Mouse (Mus musculus): ENCODE data around the gene Aadacl3. TPM values are rescaled to one million over a fixed set of nuclear protein-coding genes. Genes with fewer than 3 reads are reported as not detected.

The Aadacl3 gene
- polyA plus RNA-seq (2015; fragmentation: Nextera tagmentation; extraction: Ambion mirVana), result not detected in 2 replicates

DNA sequence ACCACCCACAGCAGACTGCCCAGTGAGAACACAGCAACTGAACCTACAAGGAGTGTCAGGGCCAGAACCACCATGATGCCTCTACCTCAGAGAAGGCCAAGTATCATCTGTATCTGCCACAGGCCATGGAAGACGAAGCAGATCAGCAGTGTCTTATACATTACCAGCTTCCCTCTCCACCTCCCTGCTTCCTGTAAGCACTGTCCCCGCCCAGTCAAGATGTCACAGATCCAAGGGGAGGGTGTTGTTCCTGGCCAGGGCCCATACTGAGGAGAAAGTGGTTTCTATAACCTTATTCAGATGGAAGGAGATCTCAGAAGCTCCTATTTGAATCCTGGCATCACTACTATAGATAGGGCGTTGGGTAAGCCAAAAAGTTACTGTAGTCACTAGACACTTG is at the start of gene Aadacl3:
Gene Aadacl3 (minus strand): TSS at position 101 of the 400 bp plus-strand sequence.
- Histone ChIP-seq H3K27me3 (no peaks in the 10 kb centered on the region), H3K36me3 (no peaks in the 10 kb centered on the region), H3K4me2 (replicated peaks) (no peak within 1 kb of the TSS), H3K4me1 (no peaks in the 10 kb centered on the region), H3K4me3 (no peak within 1 kb of the TSS), H3K27ac (no peak within 1 kb of the TSS), H3K9ac (no peak within 1 kb of the TSS), H3K9me3 (0 out of 2 replicates have a peak, but pooled peaks cover 10% of the 10 kb centered on the region)
- 80% methylated on average over 3 of the region's 3 CpGs for WGBS
- ATAC-seq (ENCODE audit: low FRiP score, low read depth), result no peak

DNA sequence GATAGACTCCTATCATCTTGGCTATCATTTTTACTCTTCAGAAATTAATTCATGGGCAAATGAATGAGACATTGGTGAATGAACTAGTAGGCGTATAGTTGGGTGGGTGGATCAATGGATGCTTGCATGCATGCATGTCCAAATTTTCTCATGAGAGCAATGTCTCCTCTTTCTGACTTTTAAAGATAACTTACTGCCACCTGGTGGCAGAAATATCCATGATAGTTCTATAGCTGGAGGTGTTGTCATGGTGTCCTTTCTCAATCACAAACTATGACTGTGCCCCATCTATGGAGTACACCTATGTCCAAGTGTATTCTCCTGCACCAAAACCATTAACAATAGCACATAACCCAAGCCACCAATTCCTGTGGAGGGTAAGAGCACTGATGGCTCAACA is 43.0 kb upstream of the Aadacl3 start:
- H3K9ac ChIP-seq, result no peak overlapping the region
- no peak overlapping the region for H3K4me2 ChIP-seq (replicated peaks)
- WGBS, result 86% methylated on average over 1 of the region's 1 CpGs
- no peaks in the 10 kb centered on the region for H3K4me1 ChIP-seq
- no peaks in the 10 kb centered on the region for H3K27me3 ChIP-seq
- no peak for ATAC-seq (ENCODE audit: low FRiP score, low read depth)
- no peaks in the 10 kb centered on the region for H3K36me3 ChIP-seq
- H3K27ac ChIP-seq, result no peak overlapping the region
- no peak overlapping the region for H3K4me3 ChIP-seq
- no peaks in the 10 kb centered on the region for H3K9me3 ChIP-seq

DNA sequence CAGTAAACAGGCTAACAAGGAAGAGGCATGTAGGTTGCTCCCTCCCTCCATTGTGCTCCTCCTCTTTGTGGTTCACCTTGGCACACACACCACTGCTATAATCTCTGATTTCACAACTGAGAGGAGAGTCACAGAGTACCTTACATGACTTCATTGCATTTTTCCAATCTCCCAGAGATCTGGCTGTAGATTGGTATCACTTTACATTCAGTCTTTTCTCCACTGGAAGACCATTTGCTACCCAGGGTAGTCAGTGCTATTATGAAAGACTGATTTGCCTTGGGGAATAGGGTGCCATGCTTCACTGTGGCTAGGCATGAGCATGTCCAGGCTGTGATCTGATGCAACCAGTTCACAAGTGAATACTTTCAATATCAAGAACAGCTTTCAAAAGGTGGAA is 29.8 kb upstream of the Aadacl3 start:
- Histone ChIP-seq H3K9me3 (no peaks in the 10 kb centered on the region), H3K27ac (no peak overlapping the region), H3K4me3 (no peak overlapping the region), H3K27me3 (no peaks in the 10 kb centered on the region), H3K36me3 (no peaks in the 10 kb centered on the region), H3K4me2 (replicated peaks) (no peak overlapping the region), H3K9ac (no peak overlapping the region), H3K4me1 (no peaks in the 10 kb centered on the region)
- no peak for ATAC-seq (ENCODE audit: low FRiP score, low read depth)

DNA sequence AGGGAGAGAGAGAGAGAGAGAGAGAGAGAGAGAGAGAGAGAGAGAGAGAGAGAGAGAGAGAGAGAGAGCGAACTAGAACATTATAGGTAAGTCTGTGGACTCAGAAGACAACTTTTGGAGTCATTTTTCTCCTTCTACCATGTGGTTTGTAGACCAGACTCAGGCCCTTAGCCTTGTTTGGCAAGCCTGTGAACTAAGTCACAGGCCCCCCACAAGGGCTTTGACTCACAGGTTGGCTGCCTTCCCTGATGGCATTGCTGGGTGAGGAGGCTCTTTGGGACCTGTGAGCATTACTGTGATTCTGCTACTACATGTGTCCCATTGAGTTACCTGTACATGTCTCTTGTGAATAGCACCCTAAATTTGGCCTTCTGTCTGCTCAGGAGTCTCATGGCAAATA is 4.5 kb upstream of the Aadacl3 start:
- H3K4me3 ChIP-seq, result no peak overlapping the region

DNA sequence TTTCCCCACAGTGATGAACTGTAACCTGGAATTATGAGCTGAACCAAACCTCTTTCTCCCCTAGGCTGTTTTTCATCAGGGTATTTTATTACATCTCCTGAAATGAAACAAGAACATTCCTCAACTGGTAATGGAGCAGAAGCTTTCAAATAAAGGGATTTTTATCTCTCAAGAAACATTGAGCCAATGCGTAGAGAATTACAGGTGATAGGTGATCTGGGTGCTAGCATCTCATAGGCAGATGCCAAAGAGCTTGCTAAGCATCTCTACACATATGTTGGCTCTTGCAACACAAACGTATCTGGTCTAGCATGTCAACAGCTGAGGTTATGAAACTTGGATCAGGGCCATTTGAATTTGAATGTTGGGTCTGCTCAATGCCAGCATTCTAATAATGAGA is 1.6 kb upstream of the Aadacl3 start:
- Histone ChIP-seq H3K27ac (no peak overlapping the region), H3K9ac (no peak overlapping the region), H3K27me3 (no peaks in the 10 kb centered on the region), H3K4me3 (no peak overlapping the region), H3K9me3 (0 out of 2 replicates have a peak, but pooled peaks cover 10% of the 10 kb centered on the region), H3K36me3 (no peaks in the 10 kb centered on the region), H3K4me2 (replicated peaks) (no peak overlapping the region), H3K4me1 (no peaks in the 10 kb centered on the region)
- WGBS, result 74% methylated on average over 2 of the region's 2 CpGs
- no peak for ATAC-seq (ENCODE audit: low FRiP score, low read depth)

More for the DNA sequence above, 4.5 kb upstream of the Aadacl3 start:
- H3K27ac ChIP-seq, result no peak overlapping the region
- no peak overlapping the region for H3K4me2 ChIP-seq (replicated peaks)
- no peaks in the 10 kb centered on the region for H3K27me3 ChIP-seq
- no peak overlapping the region for H3K9ac ChIP-seq
- ATAC-seq (ENCODE audit: low FRiP score, low read depth), result no peak
- no peaks in the 10 kb centered on the region for H3K36me3 ChIP-seq
- H3K4me1 ChIP-seq, result no peaks in the 10 kb centered on the region
- 86% methylated on average over 1 of the region's 1 CpGs for WGBS
- H3K9me3 ChIP-seq, result 0 out of 2 replicates have a peak, but pooled peaks cover 7% of the 10 kb centered on the region

DNA sequence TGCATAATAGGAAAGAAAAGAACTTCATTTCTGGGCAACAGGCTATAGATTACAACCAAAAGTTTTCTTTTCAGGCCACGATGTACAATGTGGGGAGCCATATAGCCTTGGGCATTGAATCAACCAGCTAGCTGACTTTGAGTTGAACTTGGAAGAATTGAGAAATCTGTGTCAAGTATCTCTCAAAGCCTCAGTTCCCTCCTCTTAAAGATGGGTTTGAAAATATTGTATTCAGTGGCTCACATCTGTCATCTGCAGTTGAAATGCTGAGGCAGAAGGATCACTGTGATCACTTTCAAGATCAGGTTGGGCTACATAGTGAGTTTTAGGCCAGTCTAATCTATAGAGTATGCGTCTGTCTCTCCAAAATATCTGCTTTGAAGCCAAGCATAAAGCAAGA is 10.3 kb downstream of the Aadacl3 start, which contains the start of gene Gm9944:
Gene Gm9944 (minus strand): TSS at position 101 of the 400 bp plus-strand sequence.
- no peak within 1 kb of the TSS for H3K9ac ChIP-seq
- ATAC-seq (ENCODE audit: low FRiP score, low read depth), result no peak
- H3K4me3 ChIP-seq, result no peak within 1 kb of the TSS
- no peaks in the 10 kb centered on the region for H3K36me3 ChIP-seq
- H3K27me3 ChIP-seq, result no peaks in the 10 kb centered on the region
- no peaks in the 10 kb centered on the region for H3K9me3 ChIP-seq
- 82% methylated on average over 2 of the region's 2 CpGs for WGBS
- no peaks in the 10 kb centered on the region for H3K4me1 ChIP-seq
- no peak within 1 kb of the TSS for H3K4me2 ChIP-seq (replicated peaks)
- H3K27ac ChIP-seq, result no peak within 1 kb of the TSS

DNA sequence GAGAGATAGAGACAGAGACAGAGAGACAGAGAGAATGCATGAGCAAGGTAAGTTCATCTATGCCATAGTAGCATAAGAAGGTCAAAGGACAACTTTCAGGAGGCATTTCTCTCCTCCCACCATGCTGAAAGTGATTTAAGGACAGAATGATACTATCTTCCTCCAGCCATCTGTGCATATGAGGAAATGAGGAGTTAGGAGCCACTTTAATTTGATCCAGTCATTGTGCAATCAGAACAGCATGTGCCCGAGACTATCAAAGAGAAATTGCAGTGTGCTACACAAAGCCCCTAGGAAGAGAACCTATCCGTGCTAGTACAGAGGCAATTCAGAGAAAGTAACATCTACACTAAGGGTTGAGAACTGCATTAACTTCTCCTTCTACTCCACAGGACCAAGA is 15.0 kb downstream of the Aadacl3 start:
- no peaks in the 10 kb centered on the region for H3K4me1 ChIP-seq
- no peak overlapping the region for H3K4me2 ChIP-seq (replicated peaks)
- WGBS, result 52% methylated on average over 2 of the region's 2 CpGs
- ATAC-seq (ENCODE audit: low FRiP score, low read depth), result no peak
- H3K4me3 ChIP-seq, result no peak overlapping the region
- H3K9me3 ChIP-seq, result no peaks in the 10 kb centered on the region
- H3K27ac ChIP-seq, result no peak overlapping the region
- H3K27me3 ChIP-seq, result no peaks in the 10 kb centered on the region
- H3K36me3 ChIP-seq, result no peaks in the 10 kb centered on the region
- H3K9ac ChIP-seq, result no peak overlapping the region

DNA sequence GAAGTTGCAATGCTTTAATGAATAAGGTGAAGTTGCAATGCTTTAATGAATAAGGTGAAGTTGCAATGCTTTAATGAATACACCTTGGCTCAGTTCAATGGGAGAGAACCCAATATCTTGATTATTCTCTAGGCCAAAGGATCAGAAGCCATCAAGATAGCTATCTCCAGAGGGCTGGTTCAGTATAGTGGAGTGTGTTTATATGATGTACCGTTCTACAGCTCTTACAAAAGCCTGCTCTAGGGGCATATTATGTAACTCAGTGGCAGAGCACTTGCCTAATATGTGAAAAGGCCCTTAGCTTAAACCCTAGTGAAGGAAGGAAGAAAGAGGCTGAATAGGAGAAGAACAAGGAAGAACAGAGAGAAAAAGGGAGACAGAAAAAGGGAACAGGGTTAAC is 22.0 kb downstream of the Aadacl3 start:
- Histone ChIP-seq H3K36me3 (no peaks in the 10 kb centered on the region), H3K4me3 (no peak overlapping the region), H3K27ac (no peak overlapping the region), H3K9me3 (no peaks in the 10 kb centered on the region), H3K27me3 (no peaks in the 10 kb centered on the region), H3K4me2 (replicated peaks) (no peak overlapping the region), H3K9ac (no peak overlapping the region), H3K4me1 (no peaks in the 10 kb centered on the region)
- 81% methylated on average over 1 of the region's 1 CpGs for WGBS
- ATAC-seq (ENCODE audit: low FRiP score, low read depth), result no peak

DNA sequence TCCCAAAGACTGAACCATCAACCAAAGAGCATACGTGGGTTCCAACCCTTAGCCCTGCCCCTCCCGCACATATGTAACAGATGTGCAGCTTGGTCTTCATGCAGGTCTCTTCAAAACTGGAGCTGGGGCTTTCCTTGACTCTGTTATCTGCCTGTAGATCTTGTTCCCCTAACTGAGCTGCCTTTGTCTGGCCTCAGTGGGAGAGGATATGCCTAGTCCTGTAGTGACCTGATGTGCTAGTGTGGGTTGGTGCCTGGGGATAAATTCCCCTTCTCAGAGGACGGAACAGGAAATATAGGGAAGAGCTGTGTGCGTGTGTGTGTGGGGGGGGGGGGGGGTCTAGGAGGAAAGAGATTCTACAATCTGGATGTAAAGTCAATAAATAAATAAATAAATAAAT is 22.5 kb downstream of the Aadacl3 start:
- no peak for ATAC-seq (ENCODE audit: low FRiP score, low read depth)

DNA sequence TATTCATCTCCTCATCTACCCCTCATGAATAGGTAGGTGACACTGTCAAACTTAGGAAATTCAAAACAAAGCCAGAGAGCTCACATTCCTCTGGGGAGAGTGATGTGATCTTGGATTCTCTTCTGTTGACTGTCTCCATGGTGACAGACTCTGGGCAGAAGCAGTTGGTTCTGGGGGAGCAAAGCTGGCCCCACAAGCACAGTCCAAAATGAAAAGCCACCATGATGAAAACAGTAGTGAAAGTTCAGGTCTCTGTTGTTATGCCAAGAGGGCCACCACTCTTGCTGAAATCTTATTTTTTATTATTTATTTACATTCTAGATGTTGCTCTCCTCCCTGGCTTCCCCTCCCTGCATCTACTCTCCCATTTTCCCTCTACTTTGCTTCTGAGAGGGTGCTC is 24.9 kb downstream of the Aadacl3 start, which contains the start of gene 1700012P22Rik:
Gene 1700012P22Rik (minus strand): TSS at position 101 of the 400 bp plus-strand sequence.
- Histone ChIP-seq H3K9me3 (no peaks in the 10 kb centered on the region), H3K4me1 (no peaks in the 10 kb centered on the region), H3K27me3 (no peaks in the 10 kb centered on the region), H3K9ac (no peak within 1 kb of the TSS), H3K36me3 (no peaks in the 10 kb centered on the region), H3K4me3 (no peak within 1 kb of the TSS), H3K27ac (no peak within 1 kb of the TSS), H3K4me2 (replicated peaks) (no peak within 1 kb of the TSS)
- no peak for ATAC-seq (ENCODE audit: low FRiP score, low read depth)

More for the DNA sequence above, 22.5 kb downstream of the Aadacl3 start:
- Histone ChIP-seq H3K9me3 (no peaks in the 10 kb centered on the region), H3K4me1 (no peaks in the 10 kb centered on the region), H3K27me3 (no peaks in the 10 kb centered on the region), H3K4me3 (no peak overlapping the region), H3K9ac (no peak overlapping the region), H3K4me2 (replicated peaks) (no peak overlapping the region), H3K36me3 (no peaks in the 10 kb centered on the region), H3K27ac (no peak overlapping the region)
- 83% methylated on average over 4 of the region's 4 CpGs for WGBS

DNA sequence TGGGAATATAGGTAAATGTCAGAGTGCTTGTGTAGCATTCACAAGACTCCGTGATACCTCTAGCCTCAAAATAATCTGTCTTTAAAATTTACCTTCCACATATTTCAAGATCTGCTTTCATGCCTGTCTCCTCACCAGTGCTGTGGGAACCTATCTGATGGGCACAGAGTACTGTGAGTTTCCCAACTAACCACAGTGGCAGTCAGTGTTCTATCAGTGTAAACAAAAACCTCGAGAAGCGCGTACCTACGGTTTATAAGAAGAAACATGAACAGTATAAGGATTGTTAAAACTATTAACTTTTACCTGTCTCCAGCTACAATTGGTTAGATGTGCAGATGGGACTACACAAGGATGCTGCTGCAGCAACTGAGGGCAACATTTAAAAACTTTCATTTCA is 30.3 kb downstream of the Aadacl3 start:
- no peak for ATAC-seq (ENCODE audit: low FRiP score, low read depth)
- Histone ChIP-seq H3K4me1 (no peaks in the 10 kb centered on the region), H3K27me3 (no peaks in the 10 kb centered on the region), H3K4me3 (no peak overlapping the region), H3K27ac (no peak overlapping the region), H3K4me2 (replicated peaks) (no peak overlapping the region), H3K36me3 (no peaks in the 10 kb centered on the region), H3K9ac (no peak overlapping the region), H3K9me3 (no peaks in the 10 kb centered on the region)
- 85% methylated on average over 5 of the region's 5 CpGs for WGBS

DNA sequence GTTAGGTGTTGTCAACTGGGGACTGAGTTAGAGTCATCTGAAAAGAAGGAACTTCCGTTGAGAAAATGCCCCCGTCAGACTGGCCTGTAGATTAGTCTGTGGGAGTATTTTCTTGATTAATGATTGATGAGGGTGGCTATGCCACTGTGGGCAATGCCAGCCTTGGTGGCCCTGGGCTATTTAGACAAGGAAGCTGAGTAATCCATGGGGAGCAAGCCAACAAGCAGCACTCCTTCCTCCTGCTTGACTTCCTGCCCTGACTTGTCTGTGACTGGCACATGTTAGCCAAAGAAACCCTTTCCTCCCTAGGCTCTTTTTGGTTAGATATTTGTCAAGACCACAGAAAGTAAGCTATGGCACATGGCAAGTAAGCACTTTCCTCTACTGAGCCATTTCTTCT is 32.8 kb downstream of the Aadacl3 start:
- Histone ChIP-seq H3K4me1 (no peaks in the 10 kb centered on the region), H3K4me2 (replicated peaks) (no peak overlapping the region), H3K9ac (no peak overlapping the region), H3K4me3 (no peak overlapping the region), H3K36me3 (no peaks in the 10 kb centered on the region), H3K27ac (no peak overlapping the region), H3K9me3 (no peaks in the 10 kb centered on the region), H3K27me3 (no peaks in the 10 kb centered on the region)
- 88% methylated on average over 2 of the region's 2 CpGs for WGBS
- ATAC-seq (ENCODE audit: low FRiP score, low read depth), result no peak

DNA sequence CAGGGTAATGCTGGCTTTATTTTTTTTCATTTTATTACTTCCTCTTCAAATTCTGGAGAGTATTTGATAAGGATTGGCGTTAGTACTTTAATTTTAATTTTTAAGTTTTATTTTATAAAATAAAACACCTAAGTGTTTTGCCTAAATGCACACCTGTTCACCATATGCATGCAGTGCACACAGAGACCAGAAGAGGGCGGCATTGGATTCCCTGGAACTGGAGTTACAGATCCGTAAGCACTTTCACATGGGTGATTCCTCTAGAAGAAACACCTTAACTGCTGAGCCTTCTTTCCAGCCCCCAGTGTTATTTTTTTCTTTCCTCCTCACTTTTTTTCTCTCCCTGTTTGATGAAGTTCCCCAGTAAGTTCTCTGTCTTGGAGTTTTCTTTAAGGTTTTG is 34.7 kb downstream of the Aadacl3 start:
- WGBS, result 17% methylated on average over 3 of the region's 3 CpGs
- Histone ChIP-seq H3K36me3 (no peaks in the 10 kb centered on the region), H3K9me3 (no peaks in the 10 kb centered on the region), H3K4me2 (replicated peaks) (no peak overlapping the region), H3K4me1 (no peaks in the 10 kb centered on the region), H3K9ac (no peak overlapping the region), H3K27me3 (no peaks in the 10 kb centered on the region), H3K4me3 (no peak overlapping the region), H3K27ac (no peak overlapping the region)
- no peak for ATAC-seq (ENCODE audit: low FRiP score, low read depth)
